Mouse (Mus musculus) myocyte (in vitro differentiated cells): ENCODE measurements around the gene Tbc1d10c. TPM values are rescaled to one million over a fixed set of nuclear protein-coding genes. Genes with fewer than 3 reads are reported as not detected.
"Not testable (repeated sequence)": the region's sequence is repeated elsewhere in the genome, so short reads cannot be mapped to it uniquely, and the experiment has no call there.

Experiments used
- H3K27me3 ChIP-seq: one replicate; pipeline ENCODE4 v1.6.1; 2011; ENCODE audit not compliant: control insufficient read depth, insufficient read depth, insufficient read length
- H3K36me3 ChIP-seq: one replicate; pipeline ENCODE4 v1.6.1; 2011; ENCODE audit not compliant: control insufficient read depth, insufficient read depth
- H3K4me2 ChIP-seq: one replicate; pipeline ENCODE4 v1.6.1; 2011; ENCODE audit warnings: low read depth, control low read depth
- H3K4me3 ChIP-seq: one replicate; pipeline ENCODE4 v1.5.1; 2011; ENCODE audit warnings: mild to moderate bottlenecking, control low read depth, moderate library complexity
- H3K79me2 ChIP-seq: one replicate; pipeline ENCODE4 v1.6.1; 2011; ENCODE audit not compliant: control insufficient read depth, insufficient read depth
- H3ac ChIP-seq: one replicate; pipeline ENCODE4 v1.6.1; 2011; ENCODE audit not compliant: control insufficient read depth, insufficient read length
- CEBPB ChIP-seq: IDR thresholded peaks from 2 replicates; pipeline ENCODE4 v1.6.1; 2011; ENCODE audit warnings: mild to moderate bottlenecking, moderate library complexity; ENCODE audit not compliant: poor library complexity, insufficient read depth, severe bottlenecking
- E2F4 ChIP-seq: IDR thresholded peaks from one replicate; pipeline ENCODE4 v1.6.1; 2011; ENCODE audit warnings: mild to moderate bottlenecking, control low read depth, moderate library complexity; ENCODE audit not compliant: insufficient read depth
- MAX ChIP-seq: IDR thresholded peaks from one replicate; pipeline ENCODE4 v1.6.1; 2011; ENCODE audit warnings: low read depth, mild to moderate bottlenecking, control low read depth
- MYOD1 ChIP-seq, 3 experiments: IDR thresholded peaks; one replicate each; pipeline ENCODE4 v1.6.1; 2011; ENCODE audit warnings: control low read depth in 2 of 3, low read depth in 2 of 3, mild to moderate bottlenecking in 2 of 3, moderate library complexity in 1 of 3; ENCODE audit not compliant: insufficient read length in 2 of 3, control insufficient read depth in 1 of 3
- MYOG ChIP-seq, 3 experiments: IDR thresholded peaks; one replicate each; pipeline ENCODE4 v1.6.1; 2011; ENCODE audit warnings: control low read depth in 2 of 3, low read depth in 2 of 3, mild to moderate bottlenecking in 2 of 3; ENCODE audit not compliant: insufficient read length in 2 of 3, control insufficient read depth in 1 of 3, insufficient read depth in 1 of 3
- POLR2A ChIP-seq: IDR thresholded peaks from one replicate; pipeline ENCODE4 v1.6.1; 2011; ENCODE audit warnings: low read depth, mild to moderate bottlenecking, control low read depth, moderate library complexity; ENCODE audit not compliant: insufficient read length
- POLR2AphosphoS2 ChIP-seq: IDR thresholded peaks from one replicate; pipeline ENCODE4 v1.6.1; 2011; ENCODE audit warnings: low read depth, control low read depth; ENCODE audit not compliant: insufficient read length
- REST ChIP-seq: IDR thresholded peaks from one replicate; pipeline ENCODE4 v1.6.1; 2011; ENCODE audit warnings: mild to moderate bottlenecking, control low read depth, moderate library complexity; ENCODE audit not compliant: insufficient read depth, insufficient read length
- SRF ChIP-seq: IDR thresholded peaks from one replicate; pipeline ENCODE4 v1.6.1; 2011; ENCODE audit warnings: low read depth; ENCODE audit not compliant: control insufficient read depth, insufficient read length
- TCF12 ChIP-seq: IDR thresholded peaks from one replicate; pipeline ENCODE4 v1.6.1; 2011; ENCODE audit warnings: mild to moderate bottlenecking, control low read depth; ENCODE audit not compliant: poor library complexity, insufficient read depth, severe bottlenecking
- TCF3 ChIP-seq: IDR thresholded peaks from one replicate; pipeline ENCODE4 v1.6.1; 2011; ENCODE audit warnings: low read depth, control low read depth; ENCODE audit not compliant: insufficient read length
- USF1 ChIP-seq: IDR thresholded peaks from one replicate; pipeline ENCODE4 v1.6.1; 2011; ENCODE audit warnings: low read depth, mild to moderate bottlenecking, control low read depth, moderate library complexity
- polyA plus RNA-seq: library from polyadenylated mRNA; unstranded; fragments of >200 nt; fragmentation: generic; extraction: Trizol; gene quantifications from one replicate; pipeline ENCODE4 v1.2.1, GENCODE M21; 2012; ENCODE audit warnings: missing spikeins

The Tbc1d10c gene
- polyA plus RNA-seq, 1 experiment: 0.67 TPM

DNA sequence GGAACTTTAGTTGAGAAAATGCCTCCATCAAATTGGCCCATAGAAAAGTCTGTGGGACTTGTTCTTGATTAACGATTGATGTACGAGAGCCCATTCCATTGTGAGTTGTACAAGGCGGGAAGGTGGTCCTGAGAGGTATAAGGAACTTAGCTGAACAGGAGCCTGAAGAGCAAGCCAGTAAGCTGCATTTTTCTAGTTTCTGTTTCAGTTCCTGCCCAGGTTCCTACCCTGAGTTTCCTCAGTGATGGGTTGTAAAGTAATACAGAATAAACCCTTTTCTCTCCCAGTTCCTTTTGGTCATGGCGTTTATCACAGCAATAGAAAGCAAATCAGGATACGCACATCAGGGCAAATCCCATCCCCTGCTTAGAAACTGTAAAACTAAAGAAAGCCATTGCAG is 53.2 kb downstream of the Tbc1d10c start:
- Histone ChIP-seq H3ac (no peak overlapping the region), H3K4me2 (no peak overlapping the region), H3K4me3 (no peak overlapping the region), H3K79me2 (no peaks in the 10 kb centered on the region), H3K36me3 (no peaks in the 10 kb centered on the region), H3K27me3 (no peaks in the 10 kb centered on the region)
- TF ChIP-seq POLR2AphosphoS2 (no peak), SRF (no peak), MYOD1 (IDR thresholded peaks at IDR 0.05; ENCODE audit: control insufficient read depth in 1 of 3, insufficient read length in 2 of 3, low read depth in 2 of 3) (no peak), CEBPB (no peak), MYOG (IDR thresholded peaks at IDR 0.05; ENCODE audit: control insufficient read depth in 1 of 3, insufficient read depth in 1 of 3, insufficient read length in 2 of 3, low read depth in 2 of 3) (no peak), USF1 (no peak), POLR2A (no peak), TCF12 (no peak), TCF3 (no peak), E2F4 (no peak), REST (no peak), MAX (no peak)

DNA sequence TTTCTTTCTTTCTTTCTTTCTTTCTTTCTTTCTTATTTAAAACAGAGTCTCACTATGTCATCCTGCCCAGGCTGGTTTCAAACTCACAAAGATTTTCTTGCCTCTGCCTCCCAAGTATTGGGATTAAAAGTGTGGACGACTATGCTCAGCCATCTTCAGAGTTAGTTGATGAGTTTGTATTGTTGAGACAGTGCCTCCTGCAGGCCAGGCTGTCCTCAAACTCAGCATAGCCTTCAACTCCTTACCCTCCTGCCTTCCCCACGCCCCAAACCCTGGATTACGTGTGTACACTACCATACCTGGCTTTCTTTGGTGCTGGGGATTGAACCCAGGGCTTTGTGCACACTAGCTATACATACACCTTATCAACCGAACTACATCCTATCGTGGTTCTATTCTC is 54.6 kb downstream of the Tbc1d10c start:
- H3K4me3 ChIP-seq: no peak overlapping the region
- no peaks in the 10 kb centered on the region for H3K79me2 ChIP-seq
- no peak overlapping the region for H3ac ChIP-seq
- no peak overlapping the region for H3K4me2 ChIP-seq
- TF ChIP-seq MYOD1 (IDR thresholded peaks at IDR 0.05; ENCODE audit: control insufficient read depth in 1 of 3, insufficient read length in 2 of 3, low read depth in 2 of 3): no peak
- TF ChIP-seq TCF12: no peak
- TF ChIP-seq POLR2A: no peak
- no peak for TF ChIP-seq MAX
- no peak for TF ChIP-seq TCF3
- no peak for TF ChIP-seq POLR2AphosphoS2
- TF ChIP-seq REST: no peak
- no peak for TF ChIP-seq CEBPB
- TF ChIP-seq MYOG (IDR thresholded peaks at IDR 0.05; ENCODE audit: control insufficient read depth in 1 of 3, insufficient read depth in 1 of 3, insufficient read length in 2 of 3, low read depth in 2 of 3): no peak
- TF ChIP-seq USF1: no peak
- no peak for TF ChIP-seq SRF
- TF ChIP-seq E2F4: no peak
- H3K27me3 ChIP-seq: no peaks in the 10 kb centered on the region
- peaks cover 12% of the 10 kb centered on the region for H3K36me3 ChIP-seq

DNA sequence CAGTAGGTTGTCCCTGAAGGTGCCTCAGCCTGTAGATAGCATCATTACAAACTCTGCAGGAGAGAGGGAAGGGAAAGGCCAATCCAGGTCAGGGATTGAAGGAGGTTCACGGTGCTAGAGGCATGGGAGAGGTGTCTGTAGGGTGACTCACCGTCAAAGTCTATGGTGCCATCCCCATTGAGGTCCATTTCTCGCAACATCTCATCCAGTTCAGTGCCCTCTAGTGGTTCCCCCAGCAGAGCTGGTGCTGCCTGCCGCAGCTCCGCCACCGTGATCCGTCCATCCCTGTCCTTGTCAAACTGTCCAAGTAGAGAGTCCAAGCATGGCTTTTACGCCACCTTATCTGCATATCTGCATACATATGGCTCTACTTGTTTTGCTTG is 55.1 kb downstream of the Tbc1d10c start:
- not testable (repeated sequence) for H3K27me3 ChIP-seq

DNA sequence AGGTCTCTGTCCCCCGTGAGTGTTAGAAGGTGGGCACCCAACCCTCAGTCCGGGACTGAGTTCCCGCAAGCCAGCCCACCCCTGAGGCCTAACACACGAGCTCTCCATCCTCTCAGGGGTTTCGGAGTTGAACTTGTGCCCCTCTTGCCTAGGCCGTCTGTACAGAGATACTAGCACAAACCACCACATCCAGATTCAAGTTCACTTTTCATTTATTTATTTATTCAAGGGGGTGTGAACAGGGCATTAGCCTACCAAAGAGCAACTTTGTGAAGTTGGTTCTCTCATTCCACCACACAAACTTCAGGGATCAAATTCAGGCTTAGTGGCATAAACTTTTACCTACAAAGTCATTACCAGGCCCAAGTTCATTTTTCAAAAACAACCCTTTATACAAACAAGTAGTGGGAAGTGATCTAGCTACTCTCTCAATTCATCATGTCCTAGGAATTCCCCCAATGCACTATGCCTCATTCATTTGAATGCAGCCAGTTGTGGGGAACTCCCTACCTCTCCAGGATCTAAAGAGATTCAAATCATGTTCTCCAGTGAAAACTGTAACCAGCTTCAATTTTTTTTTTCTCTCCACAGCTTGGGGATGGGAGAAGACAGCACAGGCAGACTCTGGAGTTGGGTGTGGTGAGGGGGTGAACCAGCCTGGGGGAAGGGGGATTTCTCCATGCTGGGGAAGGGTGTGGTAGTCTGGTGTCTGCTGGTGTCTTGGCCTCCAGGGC is 55.7 kb downstream of the Tbc1d10c start:
- not testable (repeated sequence) for H3K4me2 ChIP-seq, H3ac ChIP-seq, H3K79me2 ChIP-seq, H3K27me3 ChIP-seq, H3K4me3 ChIP-seq
- peaks cover 12% of the 10 kb centered on the region for H3K36me3 ChIP-seq

More for the DNA sequence above, 55.1 kb downstream of the Tbc1d10c start:
- not testable (repeated sequence) for H3K79me2 ChIP-seq, H3K4me2 ChIP-seq, H3K4me3 ChIP-seq, H3ac ChIP-seq
- peaks cover 12% of the 10 kb centered on the region for H3K36me3 ChIP-seq

DNA sequence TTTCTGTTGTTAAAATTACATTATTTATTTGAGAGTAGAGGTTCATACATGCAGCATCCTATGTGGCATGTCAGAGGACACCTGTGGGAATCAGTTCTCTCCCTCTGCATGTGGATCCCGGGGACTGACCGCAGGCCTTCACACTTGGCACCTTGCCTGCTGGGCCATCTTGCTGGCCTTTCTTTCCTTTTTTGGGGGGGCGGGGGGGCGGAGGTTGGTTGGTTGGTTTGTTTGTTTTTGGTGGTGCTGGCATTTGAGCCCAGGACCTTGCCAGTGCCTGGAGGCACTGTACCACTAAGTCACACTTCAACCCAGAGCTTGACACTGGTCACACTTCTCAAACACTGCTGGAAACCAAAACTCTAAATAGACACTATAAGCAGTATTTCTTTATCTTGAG is 56.7 kb downstream of the Tbc1d10c start:
- H3K27me3 ChIP-seq: no peaks in the 10 kb centered on the region
- TF ChIP-seq USF1: no peak
- TF ChIP-seq TCF3: no peak
- no peak for TF ChIP-seq E2F4
- peaks cover 18% of the 10 kb centered on the region for H3K36me3 ChIP-seq
- H3K79me2 ChIP-seq: no peaks in the 10 kb centered on the region
- no peak overlapping the region for H3ac ChIP-seq
- H3K4me2 ChIP-seq: no peak overlapping the region
- H3K4me3 ChIP-seq: no peak overlapping the region

Other genes starting within 250 kb of the Tbc1d10c start
- gene Aldh3b3, start 232.6 kb downstream of the Tbc1d10c start, polyA plus RNA-seq: 1.2 TPM
- gene Aldh3b2, start 219.0 kb downstream of the Tbc1d10c start, polyA plus RNA-seq: 0.11 TPM
- 6.3 TPM for gene Acy3, start 204.7 kb downstream of the Tbc1d10c start, polyA plus RNA-seq
- gene Tbx10, start 198.5 kb downstream of the Tbc1d10c start, polyA plus RNA-seq: 0.04 TPM
- gene Nudt8, start 190.7 kb downstream of the Tbc1d10c start, polyA plus RNA-seq: 36.9 TPM
- gene Gm49405, start 190.7 kb downstream of the Tbc1d10c start, polyA plus RNA-seq: 0.50 TPM
- 2.5 TPM for gene Doc2g, start 188.0 kb downstream of the Tbc1d10c start, polyA plus RNA-seq
- gene Ndufv1, start 178.5 kb downstream of the Tbc1d10c start, polyA plus RNA-seq: 405 TPM
- 768 TPM for gene Gstp1, start 153.3 kb downstream of the Tbc1d10c start, polyA plus RNA-seq
- 6.7 TPM for gene Gstp2, start 145.3 kb downstream of the Tbc1d10c start, polyA plus RNA-seq
- 0.25 TPM for gene Gstp3, start 131.7 kb downstream of the Tbc1d10c start, polyA plus RNA-seq
- gene Cabp2, start 109.7 kb downstream of the Tbc1d10c start, polyA plus RNA-seq: not detected
- gene Cdk2ap2, start 94.1 kb downstream of the Tbc1d10c start, polyA plus RNA-seq: 148 TPM
- 42.3 TPM for gene Pitpnm1, start 91.3 kb downstream of the Tbc1d10c start, polyA plus RNA-seq
- 250 TPM for gene Aip, start 65.4 kb downstream of the Tbc1d10c start, polyA plus RNA-seq
- gene Gpr152, start 51.5 kb downstream of the Tbc1d10c start, polyA plus RNA-seq: not detected
- 0.10 TPM for gene Cabp4, start 47.3 kb downstream of the Tbc1d10c start, polyA plus RNA-seq
- 238 TPM for gene Coro1b, start 42.7 kb downstream of the Tbc1d10c start, polyA plus RNA-seq
- 4.9 TPM for gene Ptprcap, start 37.7 kb downstream of the Tbc1d10c start, polyA plus RNA-seq
- 42.0 TPM for gene Rps6kb2, start 27.9 kb downstream of the Tbc1d10c start, polyA plus RNA-seq
- gene Carns1, start 15.8 kb downstream of the Tbc1d10c start, polyA plus RNA-seq: 8.2 TPM
- gene Ppp1ca, start 781 bp upstream of the Tbc1d10c start, polyA plus RNA-seq: 702 TPM
- 16.7 TPM for gene Rad9a, start 10.4 kb upstream of the Tbc1d10c start, polyA plus RNA-seq
- gene Clcf1, start 23.0 kb upstream of the Tbc1d10c start, polyA plus RNA-seq: 11.5 TPM
- not detected for gene AC109138.7, start 23.1 kb upstream of the Tbc1d10c start, polyA plus RNA-seq
- gene Pold4, start 40.6 kb upstream of the Tbc1d10c start, polyA plus RNA-seq: 166 TPM
- gene Ssh3, start 77.9 kb upstream of the Tbc1d10c start, polyA plus RNA-seq: 0.17 TPM
- gene Ankrd13d, start 91.9 kb upstream of the Tbc1d10c start, polyA plus RNA-seq: 1.7 TPM
- 56.3 TPM for gene Grk2, start 114.9 kb upstream of the Tbc1d10c start, polyA plus RNA-seq
- 20.3 TPM for gene Kdm2a, start 207.0 kb upstream of the Tbc1d10c start, polyA plus RNA-seq
- 51.1 TPM for gene Rhod, start 248.1 kb upstream of the Tbc1d10c start, polyA plus RNA-seq